ENCODE assay signal across 9 mouse cellular contexts in genomic region chr5:67756138-67756537, GRCm38 (mm10).
DNase-seq lines count a peak whose midpoint lies in the region; ATAC-seq and TF ChIP-seq lines count a peak whose summit lies in the region.
"Had no signal": no experiment of that assay in that cellular context is flagged by ENCODE, and none has a peak within 500 bp of the region (broad histone marks: within the 10 kb centered on the region; RNA-seq: fewer than 3 reads in every experiment).

No protein-coding gene starts in this region.

- no peak overlapping the region for H3K4me3 ChIP-seq in forebrain, embryonic 14.5 days (ENCODE audit: low read depth, low read length)
- H3K4me3 ChIP-seq in forebrain, embryonic 16.5 days (replicated peaks; ENCODE audit: low read length) = no peak overlapping the region
- H3K4me3 ChIP-seq in midbrain, embryonic 10.5 days = no peak overlapping the region
- no peak overlapping the region for H3K4me3 ChIP-seq in midbrain, embryonic 13.5 days (replicated peaks)
- no peak overlapping the region for H3K4me3 ChIP-seq in liver, embryonic 14.5 days (ENCODE audit: insufficient read depth in 1 of 2, low read depth in 2 of 2, low read length in 2 of 2)
- H3K4me3 ChIP-seq: neural tube, embryonic 13.5 days had no signal

- peak; percentile 73 for TF ChIP-seq CTCF in liver, embryonic 14.5 days (IDR thresholded peaks at IDR 0.05; ENCODE audit: low read depth)

- no peak overlapping the region for H3K4me2 ChIP-seq in forebrain, embryonic 14.5 days (ENCODE audit: low read length)
- no peak overlapping the region for H3K4me2 ChIP-seq in forebrain, embryonic 16.5 days (ENCODE audit: low read length)
- no peak overlapping the region for H3K4me2 ChIP-seq in midbrain, embryonic 13.5 days (replicated peaks)
- H3K4me2 ChIP-seq in liver, embryonic 14.5 days (ENCODE audit: low read depth) = no peak overlapping the region
- H3K4me2 ChIP-seq: neural tube, embryonic 13.5 days had no signal

- no peak overlapping the region for H3K9ac ChIP-seq in forebrain, embryonic 14.5 days (ENCODE audit: low read length)
- H3K9ac ChIP-seq in forebrain, embryonic 16.5 days (replicated peaks; ENCODE audit: low read depth, low read length) = no peak overlapping the region
- no peak overlapping the region for H3K9ac ChIP-seq in midbrain, embryonic 13.5 days (replicated peaks)
- H3K9ac ChIP-seq in liver, embryonic 14.5 days (replicated peaks) = no peak overlapping the region
- H3K9ac ChIP-seq: neural tube, embryonic 13.5 days had no signal

- DNase-seq in forebrain, embryonic 14.5 days (ENCODE audit: low spot score) = peak; percentile 69
- peak; percentile 31 for DNase-seq in midbrain, embryonic 10.5 days (ENCODE audit: low spot score)
- peak; percentile 22 for DNase-seq in adrenal gland, postnatal 25 days
- DNase-seq in embryo, embryonic 9.5 days (ENCODE audit: extremely low spot score) = peak; percentile 55
- DNase-seq in liver, embryonic 14.5 days (ENCODE audit: low read depth in 3 of 3, low spot score in 3 of 3) = peak in 1 of 3 experiments; percentile 16
- peak; percentile 72 for DNase-seq in splenic B cell, adult 2 months (ENCODE audit: low read depth, low spot score)

- ATAC-seq in forebrain, embryonic 14.5 days = no peak
- ATAC-seq in forebrain, embryonic 16.5 days = no peak
- ATAC-seq in midbrain, embryonic 13.5 days = no peak
- no peak for ATAC-seq in liver, embryonic 14.5 days (ENCODE audit: insufficient read depth)

- peaks cover 11% of the 10 kb centered on the region; the same call in 1 of the 2 replicates for H3K36me3 ChIP-seq in forebrain, embryonic 14.5 days (ENCODE audit: control insufficient read depth, insufficient read depth, low read length)
- peaks cover 4% of the 10 kb centered on the region; the same call in 1 of the 2 replicates for H3K36me3 ChIP-seq in forebrain, embryonic 16.5 days (ENCODE audit: control insufficient read depth, insufficient read depth)
- peaks cover 7% of the 10 kb centered on the region for H3K36me3 ChIP-seq in midbrain, embryonic 10.5 days
- peaks cover 23% of the 10 kb centered on the region; the same call in 1 of the 2 replicates for H3K36me3 ChIP-seq in midbrain, embryonic 13.5 days
- H3K36me3 ChIP-seq in liver, embryonic 14.5 days (replicated peaks; ENCODE audit: control insufficient read depth, insufficient read depth, low read depth) = peaks cover 55% of the 10 kb centered on the region
- no peaks in the 10 kb centered on the region; the same call in 1 of the 2 replicates for H3K36me3 ChIP-seq in splenic B cell, adult 2 months (ENCODE audit: control insufficient read depth, insufficient read depth, low read length, poor library complexity, severe bottlenecking)

- no peak overlapping the region for H3K27ac ChIP-seq in forebrain, embryonic 14.5 days (ENCODE audit: low read depth, low read length)
- no peak overlapping the region for H3K27ac ChIP-seq in forebrain, embryonic 16.5 days (ENCODE audit: low read length)
- H3K27ac ChIP-seq in midbrain, embryonic 10.5 days (replicated peaks) = no peak overlapping the region
- no peak overlapping the region for H3K27ac ChIP-seq in midbrain, embryonic 13.5 days
- H3K27ac ChIP-seq in liver, embryonic 14.5 days = no peak overlapping the region
- H3K27ac ChIP-seq: neural tube, embryonic 13.5 days had no signal

- no peaks in the 10 kb centered on the region for H3K27me3 ChIP-seq in forebrain, embryonic 14.5 days (replicated peaks; ENCODE audit: control insufficient read depth, insufficient read depth, low read length)
- no peaks in the 10 kb centered on the region for H3K27me3 ChIP-seq in forebrain, embryonic 16.5 days (replicated peaks; ENCODE audit: control insufficient read depth, insufficient read depth, low read length)
- H3K27me3 ChIP-seq in midbrain, embryonic 10.5 days (ENCODE audit: low read depth, poor library complexity, severe bottlenecking) = no peaks in the 10 kb centered on the region
- no peaks in the 10 kb centered on the region for H3K27me3 ChIP-seq in midbrain, embryonic 13.5 days
- no peaks in the 10 kb centered on the region for H3K27me3 ChIP-seq in liver, embryonic 14.5 days (ENCODE audit: control insufficient read depth, insufficient read depth, low read length)
- no peaks in the 10 kb centered on the region for H3K27me3 ChIP-seq in splenic B cell, adult 2 months (ENCODE audit: control insufficient read depth, insufficient read depth, low read length, poor library complexity, severe bottlenecking)
- H3K27me3 ChIP-seq: neural tube, embryonic 13.5 days had no signal

- peaks cover 8% of the 10 kb centered on the region; the same call in 1 of the 2 replicates for H3K4me1 ChIP-seq in forebrain, embryonic 14.5 days (ENCODE audit: control insufficient read depth, insufficient read depth, low read length)
- H3K4me1 ChIP-seq in forebrain, embryonic 16.5 days (replicated peaks; ENCODE audit: control insufficient read depth, insufficient read depth, low read length) = peaks cover 16% of the 10 kb centered on the region
- peaks cover 37% of the 10 kb centered on the region for H3K4me1 ChIP-seq in midbrain, embryonic 10.5 days
- H3K4me1 ChIP-seq in midbrain, embryonic 13.5 days (replicated peaks) = peaks cover 21% of the 10 kb centered on the region
- H3K4me1 ChIP-seq in liver, embryonic 14.5 days (replicated peaks; ENCODE audit: control insufficient read depth in 2 of 2, insufficient read depth in 2 of 2, low read length in 1 of 2) = no peaks in the 10 kb centered on the region

- 25% methylated on average over 6 of the region's 6 CpGs for WGBS in forebrain, embryonic 14.5 days
- 13% methylated on average over 6 of the region's 6 CpGs for WGBS in forebrain, embryonic 16.5 days
- 33% methylated on average over 6 of the region's 6 CpGs for WGBS in midbrain, embryonic 10.5 days
- 21% methylated on average over 6 of the region's 6 CpGs for WGBS in midbrain, embryonic 13.5 days
- WGBS in liver, embryonic 14.5 days (ENCODE audit: insufficient replicate concordance) = 22% methylated on average over 6 of the region's 6 CpGs

- no peaks in the 10 kb centered on the region for H3K9me3 ChIP-seq in forebrain, embryonic 14.5 days (replicated peaks; ENCODE audit: control insufficient read depth, low read length)
- H3K9me3 ChIP-seq in forebrain, embryonic 16.5 days (ENCODE audit: control insufficient read depth, low read length) = no peaks in the 10 kb centered on the region
- no peaks in the 10 kb centered on the region for H3K9me3 ChIP-seq in midbrain, embryonic 10.5 days (replicated peaks)
- no peaks in the 10 kb centered on the region for H3K9me3 ChIP-seq in midbrain, embryonic 13.5 days
- H3K9me3 ChIP-seq in liver, embryonic 14.5 days (ENCODE audit: control insufficient read depth, low read length) = no peaks in the 10 kb centered on the region
- H3K9me3 ChIP-seq: neural tube, embryonic 13.5 days had no signal

- no peak for TF ChIP-seq EP300 in liver, embryonic 14.5 days (IDR thresholded peaks at IDR 0.05; ENCODE audit: low read depth)
